Mouse (Mus musculus): ENCODE measurements around the gene Slc22a4.

DNA sequence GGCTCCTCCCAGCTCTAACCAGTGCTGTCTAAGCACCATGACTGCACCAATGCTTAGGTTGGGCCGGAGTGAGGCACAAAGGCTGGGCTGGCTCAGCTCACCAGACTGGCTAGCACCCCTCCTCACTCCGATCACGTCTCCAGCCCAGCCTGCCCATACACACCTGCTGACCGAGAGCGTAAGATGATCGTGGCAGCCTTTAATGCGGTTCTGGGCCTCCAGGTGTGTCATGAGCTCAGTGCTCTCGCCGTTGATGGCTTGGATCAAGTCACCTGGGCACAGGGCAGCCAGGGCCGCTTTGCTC, 35.5 kb upstream of the Slc22a4 start:
- TF ChIP-seq CTCF (IDR thresholded peaks at IDR 0.05; ENCODE audit: borderline replicate concordance, insufficient read depth, low read length) = no peak
- no peak for TF ChIP-seq POLR2A (IDR thresholded peaks at IDR 0.05; ENCODE audit: low read depth, low read length)
